ENCODE assay signal across 7 mouse cellular contexts in genomic region chr8:83971661-83972060, GRCm38 (mm10). TPM values are rescaled to one million over a fixed set of nuclear protein-coding genes. Genes with fewer than 3 reads are reported as not detected.
DNase-seq lines count a peak whose midpoint lies in the region; ATAC-seq and TF ChIP-seq lines count a peak whose summit lies in the region.

No protein-coding gene starts in this region.

- ATAC-seq in lung, embryonic 15.5 days (ENCODE audit: borderline replicate concordance, extremely low read depth, low FRiP score, low TSS enrichment), result no peak
- no peak for ATAC-seq in forebrain, embryonic 14.5 days
- ATAC-seq in limb, embryonic 14.5 days (ENCODE audit: low FRiP score, low read depth), result no peak
- ATAC-seq in stomach, embryonic 15.5 days (ENCODE audit: insufficient read depth, low FRiP score, low read depth), result no peak

- DNase-seq in lung, postnatal 4 days, result no peak
- no peak for DNase-seq in forebrain, embryonic 14.5 days (ENCODE audit: low spot score)
- DNase-seq in limb, embryonic 14.5 days (ENCODE audit: low spot score), result no peak
- no peak for DNase-seq in yolk sac, embryonic 10.5 days (ENCODE audit: low spot score)
- DNase-seq in cerebellum, adult 9-10 months, result no peak

- WGBS in lung, embryonic 15.5 days, result 77% methylated on average over 6 of the region's 6 CpGs
- 76% methylated on average over 6 of the region's 6 CpGs for WGBS in forebrain, embryonic 14.5 days
- 79% methylated on average over 6 of the region's 6 CpGs for WGBS in limb, embryonic 14.5 days
- WGBS in stomach, embryonic 15.5 days, result 76% methylated on average over 6 of the region's 6 CpGs

- H3K9ac ChIP-seq in lung, embryonic 15.5 days, result peak overlapping the region; percentile 60
- no peak overlapping the region for H3K9ac ChIP-seq in forebrain, embryonic 14.5 days (ENCODE audit: low read length)
- H3K9ac ChIP-seq in limb, embryonic 14.5 days (ENCODE audit: low read depth, low read length, severe bottlenecking), result peak overlapping the region; percentile 75; the same call in 1 of the 2 replicates
- peak overlapping the region; percentile 40; the same call in 1 of the 2 replicates for H3K9ac ChIP-seq in stomach, embryonic 15.5 days

- no peaks in the 10 kb centered on the region for H3K27me3 ChIP-seq in lung, embryonic 15.5 days
- no peaks in the 10 kb centered on the region for H3K27me3 ChIP-seq in forebrain, embryonic 14.5 days (replicated peaks; ENCODE audit: control insufficient read depth, insufficient read depth, low read length)
- H3K27me3 ChIP-seq in limb, embryonic 14.5 days (ENCODE audit: control insufficient read depth, insufficient read depth, low read length), result no peaks in the 10 kb centered on the region
- no peaks in the 10 kb centered on the region for H3K27me3 ChIP-seq in stomach, embryonic 15.5 days (replicated peaks)

- no peaks in the 10 kb centered on the region for H3K9me3 ChIP-seq in lung, embryonic 15.5 days
- no peaks in the 10 kb centered on the region for H3K9me3 ChIP-seq in forebrain, embryonic 14.5 days (replicated peaks; ENCODE audit: control insufficient read depth, low read length)
- no peaks in the 10 kb centered on the region for H3K9me3 ChIP-seq in limb, embryonic 14.5 days (ENCODE audit: control insufficient read depth, low read length)
- no peaks in the 10 kb centered on the region for H3K9me3 ChIP-seq in stomach, embryonic 15.5 days

- peak overlapping the region; percentile 54; the same call in 1 of the 2 replicates for H3K27ac ChIP-seq in lung, embryonic 15.5 days
- no peak overlapping the region for H3K27ac ChIP-seq in forebrain, embryonic 14.5 days (ENCODE audit: low read depth, low read length)
- no peak overlapping the region for H3K27ac ChIP-seq in limb, embryonic 14.5 days (replicated peaks; ENCODE audit: low read depth, low read length)
- 0 out of 2 replicates have a peak overlapping the region, but pooled peaks have one; percentile 57 for H3K27ac ChIP-seq in stomach, embryonic 15.5 days

- H3K4me1 ChIP-seq in lung, embryonic 15.5 days, result peaks cover 25% of the 10 kb centered on the region
- peaks cover 10% of the 10 kb centered on the region for H3K4me1 ChIP-seq in forebrain, embryonic 14.5 days (ENCODE audit: control insufficient read depth, insufficient read depth, low read length)
- peaks cover 9% of the 10 kb centered on the region for H3K4me1 ChIP-seq in limb, embryonic 14.5 days (ENCODE audit: control insufficient read depth, insufficient read depth, low read length)
- peaks cover 23% of the 10 kb centered on the region for H3K4me1 ChIP-seq in stomach, embryonic 15.5 days

- H3K4me2 ChIP-seq in lung, embryonic 15.5 days, result peak overlapping the region; percentile 93
- peak overlapping the region; percentile 80 for H3K4me2 ChIP-seq in forebrain, embryonic 14.5 days (ENCODE audit: low read length)
- peak overlapping the region; percentile 74; the same call in 1 of the 2 replicates for H3K4me2 ChIP-seq in limb, embryonic 14.5 days (replicated peaks; ENCODE audit: low read depth, low read length, severe bottlenecking)
- H3K4me2 ChIP-seq in stomach, embryonic 15.5 days, result peak overlapping the region; percentile 81

- H3K4me3 ChIP-seq in lung, embryonic 15.5 days, result peak overlapping the region; percentile 81
- H3K4me3 ChIP-seq in forebrain, embryonic 14.5 days (ENCODE audit: low read depth, low read length), result no peak overlapping the region
- peak overlapping the region; percentile 84 for H3K4me3 ChIP-seq in limb, embryonic 14.5 days (replicated peaks; ENCODE audit: low read length)
- H3K4me3 ChIP-seq in stomach, embryonic 15.5 days (replicated peaks), result peak overlapping the region; percentile 80; the same call in 1 of the 2 replicates

- peaks cover 26% of the 10 kb centered on the region for H3K36me3 ChIP-seq in lung, embryonic 15.5 days
- peaks cover 12% of the 10 kb centered on the region; the same call in 1 of the 2 replicates for H3K36me3 ChIP-seq in forebrain, embryonic 14.5 days (ENCODE audit: control insufficient read depth, insufficient read depth, low read length)
- peaks cover 31% of the 10 kb centered on the region; the same call in 1 of the 2 replicates for H3K36me3 ChIP-seq in limb, embryonic 14.5 days (ENCODE audit: control insufficient read depth, insufficient read depth, low read length)
- peaks cover 10% of the 10 kb centered on the region; the same call in 1 of the 2 replicates for H3K36me3 ChIP-seq in stomach, embryonic 15.5 days

- TF ChIP-seq POLR2A in limb, embryonic 14.5 days (IDR thresholded peaks at IDR 0.05; ENCODE audit: borderline replicate concordance, extremely low read depth, insufficient read depth, insufficient read length), result no peak

RNA-seq across cellular contexts. Expression of gene Prkaca, which starts 1.1 kb away (rescaled TPM):
- polyA plus RNA-seq in lung, embryonic 15.5 days (2015; fragmentation: Nextera tagmentation; extraction: Ambion mirVana), result 156 TPM in 2 replicates
- 117 and 132 TPM in 2 replicates for polyA plus RNA-seq in forebrain, embryonic 14.5 days (2014; fragmentation: Nextera tagmentation; extraction: Ambion mirVana)
- polyA plus RNA-seq in limb, embryonic 14.5 days (2012; rRNA removed), result 132 and 141 TPM in 2 replicates
- 151 and 158 TPM in 2 replicates for polyA plus RNA-seq in limb, embryonic 14.5 days (2014; fragmentation: Nextera tagmentation; extraction: Ambion mirVana)
- polyA plus RNA-seq in stomach, embryonic 15.5 days (2015; fragmentation: Nextera tagmentation; extraction: Ambion mirVana), result 113 and 125 TPM in 2 replicates

RNA-seq across cellular contexts. Expression of gene Asf1b, which starts 16.4 kb away (rescaled TPM):
- 82.2 and 83.5 TPM in 2 replicates for polyA plus RNA-seq in lung, embryonic 15.5 days (2015; fragmentation: Nextera tagmentation; extraction: Ambion mirVana)
- 23.8 and 31.6 TPM in 2 replicates for polyA plus RNA-seq in forebrain, embryonic 14.5 days (2014; fragmentation: Nextera tagmentation; extraction: Ambion mirVana)
- 70.4 and 76.2 TPM in 2 replicates for polyA plus RNA-seq in limb, embryonic 14.5 days (2012; rRNA removed)
- polyA plus RNA-seq in limb, embryonic 14.5 days (2014; fragmentation: Nextera tagmentation; extraction: Ambion mirVana), result 56.0 and 61.2 TPM in 2 replicates
- 55.0 and 57.3 TPM in 2 replicates for polyA plus RNA-seq in stomach, embryonic 15.5 days (2015; fragmentation: Nextera tagmentation; extraction: Ambion mirVana)

RNA-seq across cellular contexts. Expression of gene Gm10644, which starts 16.7 kb away (rescaled TPM):
- 0.74 and 0.86 TPM in 2 replicates for polyA plus RNA-seq in lung, embryonic 15.5 days (2015; fragmentation: Nextera tagmentation; extraction: Ambion mirVana)
- polyA plus RNA-seq in forebrain, embryonic 14.5 days (2014; fragmentation: Nextera tagmentation; extraction: Ambion mirVana), result 0.61 and 0.93 TPM in 2 replicates
- polyA plus RNA-seq in limb, embryonic 14.5 days (2012; rRNA removed), result 0.63 and 0.69 TPM in 2 replicates
- polyA plus RNA-seq in limb, embryonic 14.5 days (2014; fragmentation: Nextera tagmentation; extraction: Ambion mirVana), result 0.48 and 0.53 TPM in 2 replicates
- polyA plus RNA-seq in stomach, embryonic 15.5 days (2015; fragmentation: Nextera tagmentation; extraction: Ambion mirVana), result 0.42 and 0.53 TPM in 2 replicates

RNA-seq across cellular contexts. Expression of gene Samd1, which starts 25.8 kb away (rescaled TPM):
- 11.3 and 12.1 TPM in 2 replicates for polyA plus RNA-seq in lung, embryonic 15.5 days (2015; fragmentation: Nextera tagmentation; extraction: Ambion mirVana)
- 12.9 and 14.4 TPM in 2 replicates for polyA plus RNA-seq in forebrain, embryonic 14.5 days (2014; fragmentation: Nextera tagmentation; extraction: Ambion mirVana)
- 99.8 and 111 TPM in 2 replicates for polyA plus RNA-seq in limb, embryonic 14.5 days (2012; rRNA removed)
- polyA plus RNA-seq in limb, embryonic 14.5 days (2014; fragmentation: Nextera tagmentation; extraction: Ambion mirVana), result 17.2 and 17.4 TPM in 2 replicates
- polyA plus RNA-seq in stomach, embryonic 15.5 days (2015; fragmentation: Nextera tagmentation; extraction: Ambion mirVana), result 8.9 and 9.9 TPM in 2 replicates

RNA-seq across cellular contexts. Expression of gene 1700067K01Rik, which starts 29.6 kb away (rescaled TPM):
- polyA plus RNA-seq in lung, embryonic 15.5 days (2015; fragmentation: Nextera tagmentation; extraction: Ambion mirVana), result 0.93 and 0.98 TPM in 2 replicates
- polyA plus RNA-seq in forebrain, embryonic 14.5 days (2014; fragmentation: Nextera tagmentation; extraction: Ambion mirVana), result 0.77 and 1.3 TPM in 2 replicates
- polyA plus RNA-seq in limb, embryonic 14.5 days (2012; rRNA removed), result 0.72 and 0.73 TPM in 2 replicates
- 1.6 and 2.3 TPM in 2 replicates for polyA plus RNA-seq in limb, embryonic 14.5 days (2014; fragmentation: Nextera tagmentation; extraction: Ambion mirVana)
- 0.53 and 0.68 TPM in 2 replicates for polyA plus RNA-seq in stomach, embryonic 15.5 days (2015; fragmentation: Nextera tagmentation; extraction: Ambion mirVana)

Comparison
In these comparisons a context has a peak if more than half of its experiments do, and no peak if none do; other contexts are left out.
1. H3K27ac ChIP-seq: peak in lung, embryonic 15.5 days (single experiment) and stomach, embryonic 15.5 days (single experiment); none in forebrain, embryonic 14.5 days (single experiment) and limb, embryonic 14.5 days (single experiment).
2. Peak in every context shown above with its lines, with median percentiles within 50 percentile points of each other: H3K4me2 ChIP-seq.